Mouse (Mus musculus) E14TG2a.4 (cell line): ENCODE measurements around the gene Tctex1d4.

Experiments
- CTCF ChIP-seq: conservative IDR thresholded peaks from 2 replicates; pipeline ENCODE4 v1.5.1; 2014; ENCODE audit warnings: low read length
- NANOG ChIP-seq: IDR thresholded peaks from 2 replicates; pipeline ENCODE4 v1.6.1; 2014; ENCODE audit warnings: borderline replicate concordance, low read length, mixed read lengths
- POU5F1 ChIP-seq: IDR thresholded peaks from 2 replicates; pipeline ENCODE4 v1.6.1; 2014; ENCODE audit warnings: low read length, borderline replicate concordance

DNA sequence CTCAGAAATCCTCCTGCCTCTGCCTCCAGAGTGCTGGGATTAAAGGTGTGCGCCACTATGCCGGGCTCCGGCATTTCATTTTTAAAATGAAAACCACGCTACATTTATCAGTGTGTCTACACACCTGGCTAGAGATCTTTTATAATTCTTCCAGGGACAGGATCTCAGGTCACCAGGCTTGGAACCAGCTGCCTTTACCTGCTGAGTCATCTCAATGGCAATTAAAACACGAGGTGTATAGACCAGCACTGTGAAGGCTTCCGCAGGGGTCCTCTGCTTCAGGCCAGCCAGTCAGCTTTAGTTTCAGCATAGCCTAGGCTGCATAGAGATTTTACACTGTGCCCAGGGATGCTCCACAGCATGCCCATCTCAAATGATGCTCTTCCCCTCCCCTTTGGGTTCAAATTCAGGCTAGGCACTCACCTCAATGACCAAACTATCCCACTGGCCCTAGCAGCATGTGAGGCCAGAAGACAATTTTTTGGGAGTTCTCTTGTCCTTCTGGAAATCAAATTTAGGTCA lies 23.7 kb downstream of the Tctex1d4 start:
- TF ChIP-seq CTCF, result no peak
- no peak for TF ChIP-seq POU5F1
- no peak for TF ChIP-seq NANOG
